Mouse (Mus musculus): ENCODE data around the gene Def6. TPM values are rescaled to one million over a fixed set of nuclear protein-coding genes. Genes with fewer than 3 reads are reported as not detected.

The Def6 gene
- polyA plus RNA-seq, 2 experiments: 10.0 to 15.5 TPM

- no peak overlapping the region for H3K27ac ChIP-seq (replicated peaks; ENCODE audit: low read depth, low read length)
- no peak for DNase-seq (ENCODE audit: low spot score)
Observed at GRCm38 (mm10) chr17:28261795-28262194, 54.2 kb downstream of the Def6 start.

GRCm38 (mm10) chr17:28263181-28263894, 55.8 kb downstream of the Def6 start:
- H3K36me3 ChIP-seq (ENCODE audit: control insufficient read depth, insufficient read depth, low read length): peaks cover 5% of the 10 kb centered on the region; the same call in 1 of the 2 replicates
- DNase-seq (ENCODE audit: low spot score) (no peak), ATAC-seq (ENCODE audit: low FRiP score, low read depth) (no peak)
- H3K9ac ChIP-seq (ENCODE audit: low read depth, low read length, severe bottlenecking): no peak overlapping the region
- H3K4me2 ChIP-seq (replicated peaks; ENCODE audit: low read depth, low read length, severe bottlenecking): no peak overlapping the region
- H3K4me3 ChIP-seq (replicated peaks; ENCODE audit: low read length): no peak overlapping the region
- no peaks in the 10 kb centered on the region; the same call in 1 of the 2 replicates for H3K9me3 ChIP-seq (ENCODE audit: control insufficient read depth, low read length)
- H3K27me3 ChIP-seq (ENCODE audit: control insufficient read depth, insufficient read depth, low read length): no peaks in the 10 kb centered on the region
- H3K4me1 ChIP-seq (ENCODE audit: control insufficient read depth, insufficient read depth, low read length): peaks cover 3% of the 10 kb centered on the region; the same call in 1 of the 2 replicates
- no peak for TF ChIP-seq POLR2A (IDR thresholded peaks at IDR 0.05; ENCODE audit: borderline replicate concordance, extremely low read depth, insufficient read depth, insufficient read length)
- no peak overlapping the region for H3K27ac ChIP-seq (replicated peaks; ENCODE audit: low read depth, low read length)
- 66% methylated on average over 13 of the region's 13 CpGs for WGBS

More at GRCm38 (mm10) chr17:28261795-28262194, 54.2 kb downstream of the Def6 start:
- TF ChIP-seq POLR2A (IDR thresholded peaks at IDR 0.05; ENCODE audit: borderline replicate concordance, extremely low read depth, insufficient read depth, insufficient read length): no peak
- H3K9me3 ChIP-seq (ENCODE audit: control insufficient read depth, low read length): no peaks in the 10 kb centered on the region; the same call in 1 of the 2 replicates
- peaks cover 5% of the 10 kb centered on the region; the same call in 1 of the 2 replicates for H3K36me3 ChIP-seq (ENCODE audit: control insufficient read depth, insufficient read depth, low read length)
- no peaks in the 10 kb centered on the region for H3K27me3 ChIP-seq (ENCODE audit: control insufficient read depth, insufficient read depth, low read length)
- peaks cover 14% of the 10 kb centered on the region for H3K4me1 ChIP-seq (ENCODE audit: control insufficient read depth, insufficient read depth, low read length)
- H3K4me2 ChIP-seq (replicated peaks; ENCODE audit: low read depth, low read length, severe bottlenecking): no peak overlapping the region
- H3K4me3 ChIP-seq (replicated peaks; ENCODE audit: low read length): no peak overlapping the region
- 75% methylated on average over 11 of the region's 11 CpGs for WGBS
- no peak overlapping the region for H3K9ac ChIP-seq (ENCODE audit: low read depth, low read length, severe bottlenecking)
- ATAC-seq (ENCODE audit: low FRiP score, low read depth): no peak

GRCm38 (mm10) chr17:28267251-28267650, 59.7 kb downstream of the Def6 start:
- WGBS: 89% methylated on average over 5 of the region's 5 CpGs
- H3K4me3 ChIP-seq (replicated peaks; ENCODE audit: low read length): no peak overlapping the region
- H3K27me3 ChIP-seq (ENCODE audit: control insufficient read depth, insufficient read depth, low read length): no peaks in the 10 kb centered on the region
- H3K36me3 ChIP-seq (ENCODE audit: control insufficient read depth, insufficient read depth, low read length): no peaks in the 10 kb centered on the region
- no peak overlapping the region for H3K27ac ChIP-seq (replicated peaks; ENCODE audit: low read depth, low read length)
- TF ChIP-seq POLR2A (IDR thresholded peaks at IDR 0.05; ENCODE audit: borderline replicate concordance, extremely low read depth, insufficient read depth, insufficient read length): no peak
- no peak for DNase-seq (ENCODE audit: low spot score)
- H3K9ac ChIP-seq (ENCODE audit: low read depth, low read length, severe bottlenecking): no peak overlapping the region
- no peaks in the 10 kb centered on the region for H3K9me3 ChIP-seq (ENCODE audit: control insufficient read depth, low read length)
- no peak overlapping the region for H3K4me2 ChIP-seq (replicated peaks; ENCODE audit: low read depth, low read length, severe bottlenecking)
- ATAC-seq (ENCODE audit: low FRiP score, low read depth): no peak
- H3K4me1 ChIP-seq (ENCODE audit: control insufficient read depth, insufficient read depth, low read length): peaks cover 6% of the 10 kb centered on the region

GRCm38 (mm10) chr17:28270165-28270564, 62.6 kb downstream of the Def6 start:
- Histone ChIP-seq H3K9ac (ENCODE audit: low read depth, low read length, severe bottlenecking) (no peak overlapping the region), H3K4me3 (replicated peaks; ENCODE audit: low read length) (no peak overlapping the region), H3K27ac (replicated peaks; ENCODE audit: low read depth, low read length) (no peak overlapping the region), H3K27me3 (ENCODE audit: control insufficient read depth, insufficient read depth, low read length) (no peaks in the 10 kb centered on the region), H3K9me3 (ENCODE audit: control insufficient read depth, low read length) (no peaks in the 10 kb centered on the region), H3K36me3 (ENCODE audit: control insufficient read depth, insufficient read depth, low read length) (no peaks in the 10 kb centered on the region), H3K4me2 (replicated peaks; ENCODE audit: low read depth, low read length, severe bottlenecking) (no peak overlapping the region), H3K4me1 (ENCODE audit: control insufficient read depth, insufficient read depth, low read length) (peaks cover 3% of the 10 kb centered on the region; the same call in 1 of the 2 replicates)
- TF ChIP-seq POLR2A (IDR thresholded peaks at IDR 0.05; ENCODE audit: borderline replicate concordance, extremely low read depth, insufficient read depth, insufficient read length): no peak
- 56% methylated on average over 13 of the region's 13 CpGs for WGBS
- ATAC-seq (ENCODE audit: low FRiP score, low read depth) (no peak), DNase-seq (ENCODE audit: low spot score) (no peak)

- Histone ChIP-seq H3K36me3 (ENCODE audit: control insufficient read depth, insufficient read depth, low read length) (no peaks in the 10 kb centered on the region), H3K4me1 (ENCODE audit: control insufficient read depth, insufficient read depth, low read length) (peaks cover 3% of the 10 kb centered on the region; the same call in 1 of the 2 replicates), H3K9ac (ENCODE audit: low read depth, low read length, severe bottlenecking) (no peak overlapping the region), H3K9me3 (ENCODE audit: control insufficient read depth, low read length) (no peaks in the 10 kb centered on the region), H3K27ac (replicated peaks; ENCODE audit: low read depth, low read length) (peak overlapping the region; percentile 30; the same call in 1 of the 2 replicates), H3K4me2 (replicated peaks; ENCODE audit: low read depth, low read length, severe bottlenecking) (no peak overlapping the region), H3K4me3 (replicated peaks; ENCODE audit: low read length) (no peak overlapping the region), H3K27me3 (ENCODE audit: control insufficient read depth, insufficient read depth, low read length) (no peaks in the 10 kb centered on the region)
- no peak for TF ChIP-seq POLR2A (IDR thresholded peaks at IDR 0.05; ENCODE audit: borderline replicate concordance, extremely low read depth, insufficient read depth, insufficient read length)
- WGBS: 77% methylated on average over 12 of the region's 12 CpGs
- DNase-seq (ENCODE audit: low spot score) (no peak), ATAC-seq (ENCODE audit: low FRiP score, low read depth) (no peak)
Observed at GRCm38 (mm10) chr17:28271537-28272266, 64.1 kb downstream of the Def6 start.
